Mouse (Mus musculus) lung, postnatal 25 days (tissue): ENCODE measurements around the gene Nectin2.
A peak's percentile ranks its signal among the peaks of the same experiment; 100 is the strongest.

Experiments
- DNase-seq: peaks from one replicate; pipeline ENCODE4 v3.0.0; 2022; ENCODE audit warnings: low spot score

The Nectin2 gene

GRCm38 (mm10) chr7:19744590-19745385, 5.5 kb downstream of the Nectin2 start:
- DNase-seq: no peak

- DNase-seq: no peak
Measured at GRCm38 (mm10) chr7:19743791-19744190, 6.5 kb downstream of the Nectin2 start.

- DNase-seq: no peak
Measured at GRCm38 (mm10) chr7:19742468-19742867, 7.8 kb downstream of the Nectin2 start.

- DNase-seq: no peak
Measured at GRCm38 (mm10) chr7:19741329-19742031, 8.8 kb downstream of the Nectin2 start.

GRCm38 (mm10) chr7:19740269-19740668, 10.0 kb downstream of the Nectin2 start:
- DNase-seq: no peak

- no peak for DNase-seq
Measured at GRCm38 (mm10) chr7:19738771-19739170, 11.5 kb downstream of the Nectin2 start.

- DNase-seq: no peak
Measured at GRCm38 (mm10) chr7:19736389-19737057, 13.8 kb downstream of the Nectin2 start.

GRCm38 (mm10) chr7:19734178-19734666, 16.1 kb downstream of the Nectin2 start:
- DNase-seq: no peak

GRCm38 (mm10) chr7:19726541-19726940, 23.7 kb downstream of the Nectin2 start:
- no peak for DNase-seq

- peak; percentile 83 for DNase-seq
Measured at GRCm38 (mm10) chr7:19724167-19724566, 26.1 kb downstream of the Nectin2 start.

- DNase-seq: peak; percentile 70
Measured at GRCm38 (mm10) chr7:19722754-19723195, 27.5 kb downstream of the Nectin2 start.

- DNase-seq: no peak
Measured at GRCm38 (mm10) chr7:19719200-19719599, 31.1 kb downstream of the Nectin2 start.

- DNase-seq: no peak
Measured at GRCm38 (mm10) chr7:19718297-19718952, 31.9 kb downstream of the Nectin2 start.

GRCm38 (mm10) chr7:19717346-19717745, 32.9 kb downstream of the Nectin2 start:
- no peak for DNase-seq

GRCm38 (mm10) chr7:19716822-19717221, 33.5 kb downstream of the Nectin2 start:
- no peak for DNase-seq

- no peak for DNase-seq
Measured at GRCm38 (mm10) chr7:19716055-19716682, 34.1 kb downstream of the Nectin2 start.

- DNase-seq: peak; percentile 100
Measured at GRCm38 (mm10) chr7:19715239-19716054, 34.8 kb downstream of the Nectin2 start, which contains the start of gene Tomm40. Tomm40 (minus strand) TSS chr7:19715438.

GRCm38 (mm10) chr7:19714836-19715235, 35.4 kb downstream of the Nectin2 start:
- no peak for DNase-seq

GRCm38 (mm10) chr7:19713598-19713997, 36.7 kb downstream of the Nectin2 start:
- DNase-seq: no peak

- no peak for DNase-seq
Measured at GRCm38 (mm10) chr7:19713196-19713595, 37.1 kb downstream of the Nectin2 start.

GRCm38 (mm10) chr7:19712414-19712813, 37.9 kb downstream of the Nectin2 start:
- DNase-seq: no peak
